Mouse (Mus musculus): ENCODE measurements around the gene Galntl6. TPM values are rescaled to one million over a fixed set of nuclear protein-coding genes. Genes with fewer than 3 reads are reported as not detected.
A peak's percentile ranks its signal among the peaks of the same experiment; 100 is the strongest.

Gene Galntl6
- total and polyA plus RNA-seq, 3 experiments = not detected

DNA sequence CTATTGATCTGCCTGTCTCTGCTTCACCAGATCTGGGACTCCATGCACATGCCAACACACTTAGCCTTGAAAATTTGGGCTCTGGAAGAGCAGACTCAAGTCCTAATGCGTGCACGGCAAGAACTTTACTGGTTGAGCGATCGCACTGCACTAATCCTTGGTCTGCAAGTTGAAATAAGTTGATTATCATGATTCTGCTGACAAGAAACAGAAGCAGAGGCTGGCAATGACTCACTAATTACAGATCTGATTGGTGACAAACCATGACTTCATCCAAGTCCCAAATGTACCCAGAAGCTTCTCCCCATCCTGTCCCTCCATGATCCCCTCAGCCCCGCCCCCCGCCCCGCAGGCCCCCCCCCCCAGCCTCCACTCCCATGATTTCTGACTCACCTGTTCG lies 1108.6 kb downstream of the Galntl6 start:
- H3K4me3 ChIP-seq (replicated peaks in 1 of 3; ENCODE audit: low read depth in 2 of 3, low read length in 2 of 3, poor library complexity in 1 of 3) = no peak overlapping the region
- H3K9me3 ChIP-seq (replicated peaks; ENCODE audit: low read length) = no peaks in the 10 kb centered on the region
- no peak overlapping the region for H3K4me2 ChIP-seq (ENCODE audit: insufficient read depth, low read depth, poor library complexity, severe bottlenecking)
- no peak overlapping the region for H3K9ac ChIP-seq (ENCODE audit: insufficient read depth, low read depth)
- in situ Hi-C loops (cut with MboI; ENCODE audit: low pct_ligation_motif_present, low pct_unique_long_range_greater_than_20kb, low sequenced_read_pairs) (no loop called here), dilution Hi-C loops (cut with MboI; ENCODE audit: extremely low pct_ligation_motif_present, extremely low pct_unique_long_range_greater_than_20kb, low sequenced_read_pairs) (no loop called here)
- H3K27ac ChIP-seq (ENCODE audit: insufficient read depth, low read depth) = no peak overlapping the region
- no peaks in the 10 kb centered on the region for H3K79me2 ChIP-seq (replicated peaks; ENCODE audit: control insufficient read depth, extremely low read depth, insufficient read depth, poor library complexity, severe bottlenecking)
- H3K27me3 ChIP-seq (replicated peaks) = no peaks in the 10 kb centered on the region
- H3K36me3 ChIP-seq (replicated peaks in 1 of 2; ENCODE audit: control insufficient read depth in 1 of 2, insufficient read depth in 1 of 2, low read length in 1 of 2) = peaks cover 0 to 11% of the 10 kb centered on the region in 2 experiments
- peaks cover 4 to 9% of the 10 kb centered on the region in 2 experiments; a peak in 3 of 4 replicates for H3K4me1 ChIP-seq (ENCODE audit: control insufficient read depth in 1 of 2, insufficient read depth in 2 of 2)
- DNase-seq (ENCODE audit: extremely low read depth) = no peak
- TF ChIP-seq TCF12 (IDR thresholded peaks at IDR 0.05; ENCODE audit: low read depth, low read length) (no peak), HCFC1 (IDR thresholded peaks at IDR 0.05; ENCODE audit: low read depth, low read length) (no peak), KAT2A (IDR thresholded peaks at IDR 0.05; ENCODE audit: insufficient replicate concordance, low read length) (no peak), USF1 (IDR thresholded peaks at IDR 0.05; ENCODE audit: low read depth, low read length) (no peak), ZMIZ1 (IDR thresholded peaks at IDR 0.05; ENCODE audit: low read depth, low read length) (no peak), POLR2A (IDR thresholded peaks at IDR 0.05; ENCODE audit: low read depth, low read length) (no peak), MXI1 (IDR thresholded peaks at IDR 0.05; ENCODE audit: low read depth, low read length) (no peak), ZKSCAN1 (IDR thresholded peaks at IDR 0.05; ENCODE audit: borderline replicate concordance, low read depth, low read length) (no peak)

DNA sequence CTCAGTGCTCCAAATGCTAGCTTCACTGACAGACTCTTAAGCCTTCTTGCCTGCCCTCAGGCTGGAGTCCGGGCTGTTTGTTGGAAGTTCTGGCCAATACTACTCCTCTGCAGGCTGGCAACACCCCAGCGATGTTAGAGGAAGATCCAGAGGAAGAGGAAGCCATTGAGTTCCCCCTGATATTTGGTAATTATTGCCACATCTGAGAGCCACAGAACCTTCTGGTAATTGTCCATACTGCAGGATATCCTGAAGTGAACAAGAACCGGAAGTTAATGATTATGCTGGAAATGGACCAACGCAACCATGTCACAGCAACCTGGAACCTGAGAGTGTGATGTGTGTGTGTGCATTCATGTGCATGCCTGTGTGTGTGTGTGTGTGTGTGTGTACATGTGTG lies 1111.2 kb downstream of the Galntl6 start:
- no peak overlapping the region for H3K27ac ChIP-seq (ENCODE audit: insufficient read depth, low read depth)
- peaks cover 0 to 9% of the 10 kb centered on the region in 2 experiments; a peak in 2 of 4 replicates for H3K4me1 ChIP-seq (ENCODE audit: control insufficient read depth in 1 of 2, insufficient read depth in 2 of 2)
- dilution Hi-C loops (cut with MboI; ENCODE audit: extremely low pct_ligation_motif_present, extremely low pct_unique_long_range_greater_than_20kb, low sequenced_read_pairs) = no loop called here
- no peaks in the 10 kb centered on the region for H3K79me2 ChIP-seq (replicated peaks; ENCODE audit: control insufficient read depth, extremely low read depth, insufficient read depth, poor library complexity, severe bottlenecking)
- H3K4me3 ChIP-seq (replicated peaks in 1 of 3; ENCODE audit: low read depth in 2 of 3, low read length in 2 of 3, poor library complexity in 1 of 3) = no peak overlapping the region
- H3K36me3 ChIP-seq (replicated peaks in 1 of 2; ENCODE audit: control insufficient read depth in 1 of 2, insufficient read depth in 1 of 2, low read length in 1 of 2) = peaks cover 0 to 11% of the 10 kb centered on the region in 2 experiments
- H3K27me3 ChIP-seq (replicated peaks) = no peaks in the 10 kb centered on the region
- no peaks in the 10 kb centered on the region for H3K9me3 ChIP-seq (replicated peaks; ENCODE audit: low read length)
- in situ Hi-C loops (cut with MboI; ENCODE audit: low pct_ligation_motif_present, low pct_unique_long_range_greater_than_20kb, low sequenced_read_pairs) = no loop called here
- TF ChIP-seq PAX5 (IDR thresholded peaks at IDR 0.05; ENCODE audit: low read length) = no peak
- no peak overlapping the region for H3K4me2 ChIP-seq (ENCODE audit: insufficient read depth, low read depth, poor library complexity, severe bottlenecking)
- DNase-seq (ENCODE audit: extremely low read depth) = no peak
- H3K9ac ChIP-seq (ENCODE audit: insufficient read depth, low read depth) = no peak overlapping the region

DNA sequence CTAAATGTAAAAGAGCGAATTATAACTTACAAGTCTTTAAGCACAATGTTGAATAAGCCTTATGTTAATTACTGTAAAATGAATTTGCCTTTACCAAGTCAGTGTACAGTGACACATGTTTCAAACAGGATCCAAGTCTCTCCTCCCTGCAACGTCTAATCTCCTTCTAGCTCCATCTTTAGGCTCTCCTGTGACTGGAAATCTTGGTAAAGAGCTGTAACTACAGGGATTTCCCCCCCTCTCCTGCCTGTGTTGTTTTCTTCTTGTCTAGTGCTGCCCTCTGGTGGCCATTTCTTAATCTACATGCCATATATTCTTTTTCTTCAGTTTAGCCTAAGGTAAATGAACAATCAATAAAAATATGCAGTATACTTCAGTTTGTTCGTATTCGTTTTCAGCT lies 1112.1 kb downstream of the Galntl6 start:
- Histone ChIP-seq H3K9me3 (replicated peaks; ENCODE audit: low read length) (no peaks in the 10 kb centered on the region), H3K4me2 (ENCODE audit: insufficient read depth, low read depth, poor library complexity, severe bottlenecking) (peak overlapping the region; percentile 71; the same call in 1 of the 2 replicates), H3K79me2 (replicated peaks; ENCODE audit: control insufficient read depth, extremely low read depth, insufficient read depth, poor library complexity, severe bottlenecking) (no peaks in the 10 kb centered on the region), H3K4me3 (replicated peaks in 1 of 3; ENCODE audit: low read depth in 2 of 3, low read length in 2 of 3, poor library complexity in 1 of 3) (peak overlapping the region; percentile 52 to 63 (median 62)), H3K27me3 (replicated peaks) (no peaks in the 10 kb centered on the region), H3K27ac (ENCODE audit: insufficient read depth, low read depth) (peak overlapping the region; percentile 69), H3K36me3 (replicated peaks in 1 of 2; ENCODE audit: control insufficient read depth in 1 of 2, insufficient read depth in 1 of 2, low read length in 1 of 2) (peaks cover 0 to 11% of the 10 kb centered on the region in 2 experiments), H3K4me1 (ENCODE audit: control insufficient read depth in 1 of 2, insufficient read depth in 2 of 2) (peaks cover 0 to 9% of the 10 kb centered on the region in 2 experiments; a peak in 2 of 4 replicates), H3K9ac (ENCODE audit: insufficient read depth, low read depth) (peak overlapping the region; percentile 91)
- peak; percentile 93 for DNase-seq (ENCODE audit: extremely low read depth)
- dilution Hi-C loops (cut with MboI; ENCODE audit: extremely low pct_ligation_motif_present, extremely low pct_unique_long_range_greater_than_20kb, low sequenced_read_pairs) = no loop called here
- in situ Hi-C loops (cut with MboI; ENCODE audit: low pct_ligation_motif_present, low pct_unique_long_range_greater_than_20kb, low sequenced_read_pairs) = no loop called here
- TF ChIP-seq POLR2A (IDR thresholded peaks at IDR 0.05; ENCODE audit: low read depth, low read length) (no peak), ZC3H11A (IDR thresholded peaks at IDR 0.05; ENCODE audit: low read depth, low read length) (peak; percentile 45; the same call in 1 of the 2 replicates), RAD21 (IDR thresholded peaks at IDR 0.05; ENCODE audit: low read depth, low read length) (peak; percentile 92), TCF12 (IDR thresholded peaks at IDR 0.05; ENCODE audit: low read depth, low read length) (no peak), USF1 (IDR thresholded peaks at IDR 0.05; ENCODE audit: low read depth, low read length) (no peak), UBTF (IDR thresholded peaks at IDR 0.05; ENCODE audit: low read depth, low read length) (no peak), SMC3 (IDR thresholded peaks at IDR 0.05; ENCODE audit: low read depth, low read length) (peak; percentile 87), IRF4 (IDR thresholded peaks at IDR 0.05; ENCODE audit: low read depth, low read length) (peak; percentile 39; the same call in 1 of the 2 replicates), HCFC1 (IDR thresholded peaks at IDR 0.05; ENCODE audit: low read depth, low read length) (0 out of 2 replicates have a peak, but pooled peaks have one; percentile 15), SIN3A (IDR thresholded peaks at IDR 0.05; ENCODE audit: low read length) (peak; percentile 70; the same call in 1 of the 2 replicates), MAZ (IDR thresholded peaks at IDR 0.05; ENCODE audit: low read depth, low read length) (0 out of 2 replicates have a peak, but pooled peaks have one; percentile 68), ZMIZ1 (IDR thresholded peaks at IDR 0.05; ENCODE audit: low read depth, low read length) (no peak), POLR2AphosphoS2 (IDR thresholded peaks at IDR 0.05; ENCODE audit: low read depth, low read length) (no peak), CTCF (conservative IDR thresholded peaks at IDR 0.05 in 1 of 2, IDR thresholded peaks at IDR 0.05 in 1 of 2; ENCODE audit: low read depth in 2 of 2, low read length in 2 of 2) (peak; percentile 60 to 87; a peak in 3 of 4 replicates), MXI1 (IDR thresholded peaks at IDR 0.05; ENCODE audit: low read depth, low read length) (no peak), ELF1 (IDR thresholded peaks at IDR 0.05; ENCODE audit: low read depth, low read length) (no peak)

Measured in CH12.LX (cell line).